Mouse (Mus musculus): ENCODE data around the gene Tssc4.

Gene Tssc4

GRCm38 (mm10) chr7:143044826-143045206, 24.2 kb upstream of the Tssc4 start:
- no peak for DNase-seq (ENCODE audit: low read depth, low spot score)

DNA sequence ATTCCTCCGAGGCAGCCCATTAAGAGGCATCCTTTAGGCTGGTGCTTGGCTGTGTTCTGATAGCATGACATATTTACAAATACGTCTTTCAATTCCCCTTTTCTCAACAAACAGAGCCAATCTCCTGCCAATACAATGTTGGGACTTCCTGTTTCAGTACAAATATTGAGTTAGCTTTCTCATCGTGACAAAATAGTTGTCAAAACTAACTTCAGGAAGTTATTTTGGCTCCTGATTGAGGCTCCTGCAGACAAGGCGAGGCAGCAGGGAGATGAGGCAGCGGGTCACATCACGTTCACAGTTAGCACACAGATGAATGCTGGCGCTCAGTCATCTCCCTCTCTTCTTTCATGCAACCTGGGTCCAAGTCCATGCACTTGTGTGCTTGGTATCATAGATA, 22.7 kb upstream of the Tssc4 start:
- no peak for DNase-seq (ENCODE audit: low read depth, low spot score)

GRCm38 (mm10) chr7:143049331-143049730, 19.7 kb upstream of the Tssc4 start:
- no peak for DNase-seq (ENCODE audit: low read depth, low spot score)

- DNase-seq (ENCODE audit: low read depth, low spot score) = no peak
Observed at GRCm38 (mm10) chr7:143049841-143050816, 18.9 kb upstream of the Tssc4 start.

GRCm38 (mm10) chr7:143051316-143051715, 17.7 kb upstream of the Tssc4 start:
- no peak for DNase-seq (ENCODE audit: low read depth, low spot score)

DNA sequence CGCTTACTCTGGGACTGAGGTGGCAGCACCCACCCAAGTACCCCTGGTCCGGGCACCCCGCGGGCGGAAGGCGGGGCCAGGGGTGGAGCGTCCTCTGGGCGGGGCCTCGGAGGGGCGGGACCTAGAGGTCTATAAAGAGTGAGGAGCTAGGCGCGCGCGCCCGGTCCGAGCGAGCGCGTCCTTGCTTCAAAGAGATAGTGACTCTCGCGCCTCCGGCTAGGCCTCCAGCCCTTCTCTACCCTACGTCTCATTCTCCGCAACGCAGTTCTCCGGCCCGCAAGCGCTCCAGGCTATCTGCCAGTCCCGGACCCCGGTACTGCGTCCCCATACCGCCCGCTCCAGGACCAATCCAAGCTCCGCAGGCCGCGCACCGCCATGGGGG, 16.4 kb upstream of the Tssc4 start, which contains the start of gene Cd81:
Cd81 (plus strand) TSS at position 114 of the 382 bp plus-strand sequence.
- DNase-seq (ENCODE audit: low read depth, low spot score) = no peak

- DNase-seq (ENCODE audit: low read depth, low spot score) = no peak
Observed at GRCm38 (mm10) chr7:143053008-143053899, 15.8 kb upstream of the Tssc4 start.

DNA sequence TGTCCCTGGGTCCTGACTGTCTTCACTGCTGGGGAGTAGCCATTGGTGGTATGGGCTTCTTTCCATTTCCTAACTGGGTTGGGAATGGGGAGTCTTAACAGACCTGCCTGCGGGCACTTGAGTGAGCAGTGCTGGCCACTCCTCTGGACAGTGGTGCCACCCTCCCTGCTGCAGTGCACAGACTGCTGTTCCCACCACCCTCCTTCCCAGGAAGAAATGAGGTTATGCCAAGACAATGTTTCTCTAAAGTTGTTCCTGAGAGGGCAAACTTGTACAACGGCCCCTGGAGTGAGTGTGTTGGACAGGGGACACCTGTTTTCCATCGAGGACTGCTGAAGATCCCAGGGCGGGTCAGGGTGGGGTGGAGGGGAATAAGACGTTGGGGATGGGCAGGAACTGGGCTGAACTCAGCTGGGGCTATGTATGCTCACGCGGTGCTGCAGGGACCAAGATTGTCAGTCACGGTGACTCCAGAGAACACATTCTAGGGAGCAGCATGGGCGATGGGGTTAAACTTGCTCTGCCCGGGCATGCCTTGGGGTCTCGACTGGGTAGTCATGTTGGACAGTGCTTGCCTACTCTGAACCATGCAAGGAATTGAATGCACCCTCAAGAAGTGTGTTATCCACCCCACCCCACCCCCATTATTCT, 15.0 kb upstream of the Tssc4 start:
- DNase-seq (ENCODE audit: low read depth, low spot score) = no peak

DNA sequence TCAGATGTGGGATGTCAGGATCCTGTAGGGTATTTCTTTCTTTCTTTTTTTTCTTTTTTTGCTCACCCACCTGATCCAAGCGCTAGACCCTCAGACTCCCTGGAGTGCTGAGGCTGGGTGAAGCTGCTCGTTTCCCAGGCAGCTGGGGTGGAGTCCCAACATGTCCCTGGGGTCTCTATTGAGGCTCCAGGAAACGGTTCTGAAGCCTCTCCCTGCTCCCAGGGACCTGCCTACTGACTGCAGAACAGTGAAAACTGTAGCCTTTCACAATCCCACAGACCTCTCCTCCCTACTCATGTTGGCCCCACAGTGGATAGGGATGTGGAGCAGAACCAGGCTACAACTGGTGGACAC, 14.5 kb upstream of the Tssc4 start:
- no peak for DNase-seq (ENCODE audit: low read depth, low spot score)

DNA sequence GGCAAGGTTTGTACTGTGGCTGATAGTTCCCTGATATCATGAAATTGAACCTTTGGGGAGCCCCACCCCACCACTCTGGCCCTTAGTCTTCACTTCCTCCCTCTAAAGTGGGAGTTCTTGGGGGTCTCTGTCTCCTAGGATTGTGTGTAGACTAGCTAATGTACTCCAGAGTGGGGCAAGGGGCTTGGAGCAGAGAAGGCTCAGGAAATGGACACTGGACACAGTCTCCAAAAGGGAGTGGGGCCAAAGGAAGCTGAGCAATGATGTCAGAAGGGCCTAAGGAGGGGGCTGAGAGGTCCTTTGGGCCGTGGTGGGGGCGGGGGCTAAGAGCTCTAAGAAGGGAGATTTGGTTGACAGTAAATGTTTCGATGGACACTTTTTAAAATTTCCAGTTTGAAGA, 14.0 kb upstream of the Tssc4 start:
- DNase-seq (ENCODE audit: low read depth, low spot score) = no peak

GRCm38 (mm10) chr7:143055499-143056186, 13.4 kb upstream of the Tssc4 start:
- DNase-seq (ENCODE audit: low read depth, low spot score) = no peak

GRCm38 (mm10) chr7:143057023-143057422, 12.0 kb upstream of the Tssc4 start:
- DNase-seq (ENCODE audit: low read depth, low spot score) = no peak

GRCm38 (mm10) chr7:143057667-143058220, 11.3 kb upstream of the Tssc4 start:
- DNase-seq (ENCODE audit: low read depth, low spot score) = no peak

DNA sequence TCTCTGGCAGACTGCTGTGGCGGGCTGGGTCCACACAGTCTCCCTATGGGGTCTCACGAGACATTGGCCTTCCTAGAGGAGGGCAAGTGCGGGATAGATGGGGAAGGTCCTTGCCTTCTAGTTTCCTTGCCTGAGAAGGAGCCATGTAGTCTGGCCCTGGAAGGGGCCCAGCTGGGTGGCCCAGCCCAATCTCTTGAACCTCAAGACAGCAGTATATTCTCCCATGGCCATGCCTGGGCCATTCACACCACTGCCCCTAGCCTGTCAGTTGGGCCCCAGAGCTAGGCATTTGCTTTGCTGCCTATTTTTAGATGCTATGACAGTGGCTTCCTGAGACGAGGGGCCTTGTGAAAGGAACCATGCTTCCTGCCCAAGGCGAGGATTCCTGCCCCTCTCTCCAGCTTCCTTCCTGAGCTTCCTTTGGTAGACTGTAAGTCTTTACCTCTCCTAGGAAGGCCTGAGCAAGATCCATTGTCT, 10.8 kb upstream of the Tssc4 start:
- DNase-seq (ENCODE audit: low read depth, low spot score) = no peak

DNA sequence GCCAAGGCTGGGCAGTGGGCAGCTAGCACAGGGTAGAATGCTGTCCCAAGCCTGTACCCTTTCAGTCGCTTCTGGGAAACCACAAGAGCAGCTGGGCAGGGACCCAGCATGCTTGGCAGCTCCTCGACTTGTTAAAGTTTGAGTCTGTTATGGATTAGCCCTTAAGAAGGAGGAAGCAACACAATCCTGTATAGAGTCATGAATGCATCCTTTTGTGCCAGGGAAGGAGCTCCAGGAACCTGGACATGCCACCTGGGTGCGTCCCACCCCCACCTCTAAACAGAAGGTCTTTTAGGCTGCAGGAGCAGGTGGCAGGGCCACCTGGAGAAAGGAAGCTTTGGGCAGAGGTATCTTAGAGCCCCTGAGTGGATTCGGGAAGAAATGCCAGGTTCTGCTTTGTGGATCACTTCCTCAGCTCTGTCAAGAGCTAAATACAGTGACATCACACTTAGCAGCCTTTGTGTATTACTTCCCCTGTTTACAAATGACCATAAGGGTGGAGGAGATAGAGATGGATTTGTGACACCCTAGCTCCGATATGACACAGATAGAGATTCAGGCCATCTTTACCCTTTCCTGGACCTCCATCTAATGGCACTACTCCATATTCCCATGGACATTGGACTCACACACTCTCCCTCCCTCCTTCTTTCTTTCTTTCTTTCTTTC, 9.7 kb upstream of the Tssc4 start:
- DNase-seq (ENCODE audit: low read depth, low spot score) = no peak

DNA sequence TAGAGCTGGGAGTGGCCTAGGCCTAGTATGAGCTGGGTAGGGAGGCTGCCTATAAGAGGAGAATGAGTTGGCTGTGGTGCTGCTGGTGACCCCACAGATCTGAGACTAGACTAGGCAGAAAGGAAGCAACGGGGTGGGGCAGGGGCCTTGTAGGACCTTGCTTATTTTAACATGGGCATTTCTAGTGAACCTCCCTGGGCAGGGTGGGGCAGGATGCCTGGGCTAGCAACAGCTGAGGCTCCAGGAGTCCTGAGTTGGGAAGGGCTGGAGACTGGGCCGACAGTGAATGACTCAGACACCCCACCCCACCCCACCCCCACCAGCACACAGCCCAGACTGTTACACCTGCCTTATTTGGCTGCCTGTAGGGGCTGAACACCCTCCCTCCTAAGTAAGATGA, 6.3 kb upstream of the Tssc4 start:
- no peak for DNase-seq (ENCODE audit: low read depth, low spot score)

DNA sequence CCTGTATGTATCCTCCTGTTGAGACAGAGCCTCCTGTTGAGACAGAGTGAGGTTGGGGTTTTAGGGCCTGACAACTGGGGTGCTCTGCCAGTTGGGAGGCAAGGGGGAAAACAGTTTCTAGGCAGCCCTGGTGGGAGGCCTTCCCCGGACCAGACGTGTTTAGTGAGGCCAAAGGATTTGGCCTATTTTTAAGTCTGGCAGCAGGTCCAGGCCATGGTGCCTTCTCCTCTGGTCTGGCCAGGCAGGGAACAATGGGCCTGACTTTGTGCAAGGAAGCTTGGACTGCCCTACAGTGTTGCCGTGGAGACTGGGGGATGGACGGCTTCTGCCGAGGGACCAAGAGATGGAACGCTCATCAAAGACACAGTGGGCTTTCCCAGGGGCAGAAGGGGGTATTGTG, 4.8 kb upstream of the Tssc4 start:
- no peak for DNase-seq (ENCODE audit: low read depth, low spot score)

DNA sequence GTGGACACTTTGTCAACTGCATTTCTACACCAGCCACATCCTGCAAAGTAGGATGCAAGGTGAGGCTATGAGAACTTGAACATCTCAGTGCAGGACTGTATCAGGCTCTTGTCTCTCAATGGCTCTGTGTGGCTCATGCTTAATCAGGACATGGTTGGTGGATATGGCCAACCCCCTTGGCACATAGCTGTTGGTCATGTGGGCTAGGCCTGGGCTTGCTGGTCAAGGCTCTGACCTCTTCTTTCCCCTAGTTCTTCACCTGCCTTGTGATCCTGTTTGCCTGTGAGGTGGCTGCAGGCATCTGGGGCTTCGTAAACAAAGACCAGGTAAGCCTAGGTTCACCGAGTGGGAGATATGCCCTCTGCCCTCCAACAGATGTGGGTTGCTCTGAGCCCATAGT, 3.4 kb upstream of the Tssc4 start:
- DNase-seq (ENCODE audit: low read depth, low spot score) = no peak

DNA sequence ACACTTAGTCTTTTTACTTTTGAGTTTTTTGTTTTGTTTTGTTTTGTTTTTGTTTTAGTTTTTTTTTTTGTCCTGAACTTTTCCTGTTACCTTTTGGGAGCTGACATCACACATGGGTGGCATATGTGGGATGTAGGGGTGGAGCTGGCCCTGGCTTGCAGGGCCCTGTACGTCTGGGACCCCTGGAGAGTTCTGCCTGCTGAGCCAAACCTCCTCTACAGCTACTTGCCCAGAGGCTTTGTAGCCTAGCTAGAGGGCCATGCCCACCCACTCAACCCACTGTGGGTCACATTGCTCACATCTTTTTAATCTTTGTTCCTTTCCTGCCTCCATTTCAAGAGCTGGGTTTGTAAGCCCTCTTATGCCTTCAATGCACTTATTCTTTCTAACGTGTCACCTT, 1.6 kb upstream of the Tssc4 start:
- DNase-seq (ENCODE audit: low read depth, low spot score) = no peak

DNA sequence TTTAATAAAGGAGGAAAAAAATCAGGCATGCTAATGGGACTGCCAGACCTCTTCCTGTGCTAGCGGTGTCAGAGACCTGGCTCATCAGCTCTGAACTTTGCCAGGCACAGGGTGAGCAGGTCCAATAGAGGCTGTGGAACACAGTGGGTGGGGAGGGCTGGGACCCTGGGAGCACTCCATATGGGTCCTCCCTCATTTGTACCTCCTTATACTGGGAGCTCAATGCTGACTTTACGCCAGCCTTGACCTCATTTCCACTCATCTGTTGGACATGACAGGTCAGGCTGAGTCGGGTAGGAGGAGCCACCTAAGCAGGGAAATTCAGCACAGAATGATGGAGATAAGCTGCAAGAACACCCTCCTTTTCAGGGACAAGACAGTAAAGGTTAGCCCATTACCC, 1.2 kb upstream of the Tssc4 start:
- DNase-seq (ENCODE audit: low read depth, low spot score) = no peak
